Mouse (Mus musculus) thymus, postnatal 36 days (tissue): ENCODE data around the gene Gm7995.
"Not testable (repeated sequence)": the region's sequence is repeated elsewhere in the genome, so short reads cannot be mapped to it uniquely, and the experiment has no call there.

Source experiments
- DNase-seq, 2 experiments: peaks; one replicate each; pipeline ENCODE4 v3.0.0; 2022; ENCODE audit warnings: mixed read lengths in 2 of 2

The Gm7995 gene

GRCm38 (mm10) chr14:42309910-42310309, at the start of gene Gm7995:
Gene Gm7995, plus strand, starts transcription at chr14:42310210.
- DNase-seq, result not testable (repeated sequence)

- not testable (repeated sequence) for DNase-seq
These were observed 12.8 kb upstream of the Gm7995 start, which contains the start of gene Gm9611 for GRCm38 (mm10) chr14:42297258-42297657. Gene Gm9611, minus strand, starts transcription at chr14:42297358.
